Mouse (Mus musculus) lung, adult 18-20 months (tissue): ENCODE results near the gene Ackr3.

Experiments used
- DNase-seq, 2 experiments: peaks; one replicate each; pipeline ENCODE4 v3.0.0; 2022; ENCODE audit warnings: mixed read lengths in 2 of 2

The Ackr3 gene

GRCm38 (mm10) chr1:90205223-90205622, 1.4 kb downstream of the Ackr3 start:
- peak; percentile 33 to 65 for DNase-seq

GRCm38 (mm10) chr1:90206684-90207083, 2.9 kb downstream of the Ackr3 start:
- DNase-seq, result peak in 1 of 2 experiments; percentile 36

GRCm38 (mm10) chr1:90207279-90207678, 3.5 kb downstream of the Ackr3 start:
- DNase-seq, result no peak

- DNase-seq, result no peak
These were observed 4.1 kb downstream of the Ackr3 start for GRCm38 (mm10) chr1:90207739-90208502.

- no peak for DNase-seq
These were observed 4.7 kb downstream of the Ackr3 start for GRCm38 (mm10) chr1:90208503-90208860.

GRCm38 (mm10) chr1:90209069-90209468, 5.3 kb downstream of the Ackr3 start:
- DNase-seq, result no peak

GRCm38 (mm10) chr1:90209741-90210140, 6.0 kb downstream of the Ackr3 start:
- DNase-seq, result no peak

GRCm38 (mm10) chr1:90210346-90210745, 6.6 kb downstream of the Ackr3 start:
- no peak for DNase-seq

- DNase-seq, result no peak
These were observed 7.0 kb downstream of the Ackr3 start for GRCm38 (mm10) chr1:90210761-90211160.

GRCm38 (mm10) chr1:90212376-90212775, 8.6 kb downstream of the Ackr3 start:
- DNase-seq, result no peak

- DNase-seq, result no peak
These were observed 9.1 kb downstream of the Ackr3 start for GRCm38 (mm10) chr1:90212901-90213300.

GRCm38 (mm10) chr1:90214021-90214420, 10.2 kb downstream of the Ackr3 start:
- DNase-seq, result no peak

GRCm38 (mm10) chr1:90214926-90215325, 11.1 kb downstream of the Ackr3 start:
- DNase-seq, result no peak

- no peak for DNase-seq
These were observed 12.1 kb downstream of the Ackr3 start for GRCm38 (mm10) chr1:90215881-90216280.

GRCm38 (mm10) chr1:90216395-90216794, 12.6 kb downstream of the Ackr3 start:
- no peak for DNase-seq

- DNase-seq, result no peak
These were observed 16.5 kb downstream of the Ackr3 start for GRCm38 (mm10) chr1:90220280-90220679.

GRCm38 (mm10) chr1:90220844-90221243, 17.1 kb downstream of the Ackr3 start:
- no peak for DNase-seq

- no peak for DNase-seq
These were observed 18.1 kb downstream of the Ackr3 start for GRCm38 (mm10) chr1:90221811-90222361.

- no peak for DNase-seq
These were observed 18.7 kb downstream of the Ackr3 start for GRCm38 (mm10) chr1:90222427-90222901.

- DNase-seq, result no peak
These were observed 19.2 kb downstream of the Ackr3 start for GRCm38 (mm10) chr1:90223006-90223405.

- DNase-seq, result peak; percentile 61 to 71
These were observed 21.9 kb downstream of the Ackr3 start for GRCm38 (mm10) chr1:90225603-90226254.

- no peak for DNase-seq
These were observed 24.0 kb downstream of the Ackr3 start for GRCm38 (mm10) chr1:90227684-90228322.

GRCm38 (mm10) chr1:90228323-90228697, 24.5 kb downstream of the Ackr3 start:
- no peak for DNase-seq

- no peak for DNase-seq
These were observed 26.8 kb downstream of the Ackr3 start for GRCm38 (mm10) chr1:90230611-90231010.
